Mouse (Mus musculus) layer of hippocampus, adult 9-10 months (tissue): Measurements from ENCODE around the gene Hist1h2bh.
A peak's percentile ranks its signal among the peaks of the same experiment; 100 is the strongest.
"Not testable (repeated sequence)": the region's sequence is repeated elsewhere in the genome, so short reads cannot be mapped to it uniquely, and the experiment has no call there.

Experiments used
- DNase-seq: peaks from one replicate; pipeline ENCODE4 v3.0.0; 2022; ENCODE audit warnings: low spot score

Gene Hist1h2bh

DNA sequence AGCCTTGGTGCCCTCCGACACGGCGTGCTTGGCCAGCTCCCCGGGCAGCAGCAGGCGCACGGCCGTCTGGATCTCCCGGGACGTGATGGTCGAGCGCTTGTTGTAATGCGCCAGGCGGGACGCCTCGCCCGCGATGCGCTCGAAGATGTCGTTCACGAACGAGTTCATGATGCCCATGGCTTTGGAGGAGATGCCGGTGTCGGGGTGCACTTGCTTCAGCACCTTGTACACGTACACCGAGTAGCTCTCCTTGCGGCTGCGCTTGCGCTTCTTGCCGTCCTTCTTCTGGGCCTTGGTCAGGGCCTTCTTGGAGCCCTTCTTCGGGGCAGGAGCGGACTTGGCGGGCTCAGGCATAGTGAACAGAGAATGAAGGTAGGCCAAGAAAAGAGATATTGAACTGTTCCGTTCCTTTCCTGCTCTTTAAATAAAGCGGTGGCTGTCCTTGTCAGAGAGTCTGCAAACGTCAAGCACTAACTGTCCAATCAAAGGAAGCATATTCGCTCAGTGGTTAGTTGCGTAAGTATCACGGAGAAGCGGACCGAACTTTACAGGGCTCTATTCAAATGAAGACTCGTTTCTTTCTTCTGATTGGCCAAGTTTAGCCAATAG, at the start of gene Hist1h2bh:
TSS of gene Hist1h2bh (minus strand) at position 394 of the 609 bp plus-strand sequence.
- peak; percentile 81 for DNase-seq

GRCm38 (mm10) chr13:23592614-23593013, 49.4 kb upstream of the Hist1h2bh start:
- no peak for DNase-seq

- DNase-seq = not testable (repeated sequence)
Observed at GRCm38 (mm10) chr13:23591886-23592285, 48.7 kb upstream of the Hist1h2bh start.

- DNase-seq = no peak
Observed at GRCm38 (mm10) chr13:23591206-23591605, 48.0 kb upstream of the Hist1h2bh start.

- no peak for DNase-seq
Observed at GRCm38 (mm10) chr13:23586940-23587225, 43.7 kb upstream of the Hist1h2bh start.

- no peak for DNase-seq
Observed at GRCm38 (mm10) chr13:23586099-23586939, 43.1 kb upstream of the Hist1h2bh start.

DNA sequence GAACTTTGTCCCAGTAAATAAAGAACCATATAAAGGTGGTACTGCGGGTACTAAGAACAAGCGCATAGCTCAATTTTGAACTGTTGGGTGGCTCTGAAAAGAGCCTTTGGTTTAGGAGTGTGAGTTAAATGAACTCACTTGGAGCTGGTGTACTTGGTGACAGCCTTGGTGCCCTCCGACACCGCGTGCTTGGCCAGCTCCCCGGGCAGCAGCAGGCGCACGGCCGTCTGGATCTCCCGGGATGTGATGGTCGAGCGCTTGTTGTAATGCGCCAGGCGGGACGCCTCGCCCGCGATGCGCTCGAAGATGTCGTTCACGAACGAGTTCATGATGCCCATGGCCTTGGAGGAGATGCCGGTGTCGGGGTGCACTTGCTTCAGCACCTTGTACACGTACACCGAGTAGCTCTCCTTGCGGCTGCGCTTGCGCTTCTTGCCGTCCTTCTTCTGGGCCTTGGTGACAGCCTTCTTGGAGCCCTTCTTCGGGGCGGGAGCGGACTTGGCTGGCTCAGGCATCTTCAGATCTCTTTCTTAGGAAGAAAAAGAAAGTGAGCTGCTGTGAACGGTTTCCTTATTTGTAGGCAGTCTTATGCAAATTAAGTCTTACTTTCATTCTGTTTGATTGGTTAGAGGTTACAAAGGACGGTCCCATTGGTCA, 42.4 kb upstream of the Hist1h2bh start:
- DNase-seq = peak; percentile 87

DNA sequence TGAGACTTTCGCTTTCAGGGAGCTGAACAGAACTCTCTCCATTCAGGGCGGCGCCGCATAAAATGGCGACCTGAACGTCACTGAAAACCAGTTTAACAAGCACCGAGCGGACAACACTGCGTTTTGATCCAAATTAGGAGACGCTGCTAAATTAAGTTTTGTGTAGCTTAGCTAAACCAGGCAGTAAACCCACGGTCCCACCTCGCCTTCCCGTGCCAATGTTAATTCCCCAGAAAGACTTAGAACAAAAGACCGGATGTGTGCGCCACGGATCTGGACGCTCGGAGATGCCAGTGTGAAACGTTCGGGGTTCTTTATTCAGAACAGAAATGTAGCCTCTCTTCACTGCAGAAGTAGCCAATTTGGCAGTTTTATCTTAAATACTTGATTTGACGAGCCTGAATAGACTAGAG, 41.8 kb upstream of the Hist1h2bh start:
- DNase-seq = no peak

GRCm38 (mm10) chr13:23584331-23584730, 41.1 kb upstream of the Hist1h2bh start:
- DNase-seq = no peak

DNA sequence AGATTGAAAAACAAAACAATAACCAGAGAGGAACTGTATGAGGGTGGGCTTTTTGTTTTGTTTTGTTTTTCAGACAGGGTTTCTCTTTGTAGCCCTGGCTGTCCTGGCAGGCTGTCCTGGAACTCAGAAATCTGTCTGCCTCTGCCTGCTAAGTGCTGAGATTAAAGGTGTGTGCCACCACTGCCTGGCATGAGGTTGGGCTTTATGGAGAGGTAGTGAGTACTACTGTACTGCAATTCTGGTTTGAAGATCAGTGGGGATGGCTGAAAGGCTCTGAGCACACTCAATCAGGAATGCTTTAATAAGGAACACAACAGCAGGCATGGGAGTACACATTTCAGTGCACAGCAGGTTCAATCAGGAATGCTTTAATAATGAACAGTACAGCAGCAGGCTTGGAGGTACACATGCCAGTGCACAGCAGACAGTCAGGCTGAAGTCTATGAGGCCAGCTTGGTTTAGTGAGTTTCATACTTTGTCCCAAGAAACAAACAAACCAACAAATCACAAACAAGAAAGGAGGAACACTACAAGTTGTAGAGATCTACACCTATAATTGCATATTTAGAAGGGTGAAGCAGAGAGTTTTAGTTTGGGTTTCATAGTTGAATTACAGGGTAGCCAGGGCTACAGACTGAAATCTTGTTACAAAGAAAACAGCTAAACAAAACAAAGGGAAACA, 40.3 kb upstream of the Hist1h2bh start:
- no peak for DNase-seq

GRCm38 (mm10) chr13:23582219-23583056, 39.2 kb upstream of the Hist1h2bh start:
- DNase-seq = no peak

DNA sequence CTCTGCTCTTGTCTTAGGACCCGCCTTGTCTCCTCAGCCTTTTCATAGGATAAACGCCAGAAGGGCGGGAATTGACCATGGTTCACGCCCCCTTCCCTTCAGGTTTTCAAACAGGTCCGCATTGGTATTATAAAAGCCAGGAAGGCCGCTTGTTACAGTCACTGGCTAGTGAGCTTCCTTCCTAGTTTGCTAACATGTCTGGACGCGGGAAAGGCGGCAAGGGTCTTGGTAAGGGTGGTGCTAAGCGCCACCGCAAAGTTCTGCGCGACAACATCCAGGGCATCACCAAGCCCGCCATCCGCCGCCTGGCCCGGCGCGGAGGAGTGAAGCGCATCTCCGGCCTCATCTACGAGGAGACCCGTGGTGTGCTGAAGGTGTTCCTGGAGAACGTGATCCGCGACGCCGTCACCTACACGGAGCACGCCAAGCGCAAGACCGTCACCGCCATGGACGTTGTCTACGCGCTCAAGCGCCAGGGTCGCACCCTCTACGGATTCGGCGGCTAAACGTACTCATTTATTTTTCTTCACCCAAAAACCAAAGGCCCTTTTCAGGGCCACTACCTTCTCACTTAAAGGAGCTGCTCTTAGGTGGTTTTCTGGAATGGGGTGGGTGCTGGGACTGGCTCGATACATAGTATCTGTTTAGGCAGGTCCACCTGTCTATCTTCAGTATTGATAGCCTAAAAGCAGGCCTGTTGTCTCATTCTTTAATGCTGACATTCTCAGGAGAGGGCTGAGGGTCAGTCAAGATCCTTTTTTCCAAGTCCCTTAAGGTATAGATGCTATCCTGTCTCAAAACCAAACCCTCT, 38.4 kb upstream of the Hist1h2bh start, which contains the start of gene Hist1h4d:
TSS of gene Hist1h4d (plus strand) at position 191 of the 811 bp plus-strand sequence.
- DNase-seq = peak; percentile 99

- no peak for DNase-seq
Observed at GRCm38 (mm10) chr13:23577835-23578234, 34.6 kb upstream of the Hist1h2bh start.

GRCm38 (mm10) chr13:23576906-23577639, 33.9 kb upstream of the Hist1h2bh start:
- DNase-seq = no peak

- no peak for DNase-seq
Observed at GRCm38 (mm10) chr13:23576351-23576881, 33.2 kb upstream of the Hist1h2bh start.

DNA sequence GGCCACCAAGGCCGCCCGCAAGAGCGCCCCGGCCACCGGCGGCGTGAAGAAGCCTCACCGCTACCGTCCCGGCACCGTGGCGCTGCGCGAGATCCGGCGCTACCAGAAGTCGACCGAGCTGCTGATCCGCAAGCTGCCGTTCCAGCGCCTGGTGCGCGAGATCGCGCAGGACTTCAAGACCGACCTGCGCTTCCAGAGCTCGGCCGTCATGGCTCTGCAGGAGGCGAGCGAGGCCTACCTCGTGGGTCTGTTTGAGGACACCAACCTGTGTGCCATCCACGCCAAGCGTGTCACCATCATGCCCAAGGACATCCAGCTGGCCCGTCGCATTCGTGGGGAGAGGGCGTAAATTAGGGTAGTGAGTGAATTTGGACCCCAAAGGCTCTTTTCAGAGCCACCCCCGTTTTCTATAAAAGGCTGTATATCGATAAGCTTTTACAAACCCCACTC, 32.7 kb upstream of the Hist1h2bh start:
- DNase-seq = not testable (repeated sequence)

- DNase-seq = no peak
Observed at GRCm38 (mm10) chr13:23575271-23575851, 32.2 kb upstream of the Hist1h2bh start, which contains the start of gene Hist1h3d. Gene Hist1h3d, plus strand, starts transcription at chr13:23575763.

- DNase-seq = not testable (repeated sequence)
Observed at GRCm38 (mm10) chr13:23574546-23575170, 31.5 kb upstream of the Hist1h2bh start.
